Comparison of ENCODE assay signal across 14 mouse cellular contexts in the genomic region with DNA sequence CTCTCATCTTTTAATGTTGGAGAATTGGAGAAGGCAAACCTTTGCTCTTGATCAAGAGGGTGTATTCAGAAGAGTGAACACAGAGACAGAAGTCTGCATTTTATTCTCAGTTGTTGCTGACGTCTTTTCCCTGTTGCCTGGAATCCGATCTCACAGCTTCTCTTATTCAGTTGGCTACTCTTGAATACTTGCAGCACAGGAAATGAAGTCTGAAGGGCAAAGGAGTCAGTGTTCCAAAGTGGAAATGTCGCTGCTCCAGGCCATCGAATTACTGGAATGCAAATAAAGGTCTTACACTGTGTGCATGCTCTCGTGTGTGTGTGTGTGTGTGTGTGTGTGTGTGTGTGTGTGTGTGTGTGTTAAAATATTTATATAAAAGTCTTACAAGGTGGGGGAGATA. TPM values are rescaled to one million over a fixed set of nuclear protein-coding genes. Genes with fewer than 3 reads are reported as not detected.
DNase-seq lines count a peak whose midpoint lies in the region; ATAC-seq lines count a peak whose summit lies in the region.
"Had no signal": no experiment of that assay in that cellular context is flagged by ENCODE, and none has a peak within 500 bp of the region (broad histone marks: within the 10 kb centered on the region; RNA-seq: fewer than 3 reads in every experiment).

No protein-coding gene starts in this region.

- H3K4me1 ChIP-seq in lung, embryonic 15.5 days, result no peaks in the 10 kb centered on the region
- no peaks in the 10 kb centered on the region for H3K4me1 ChIP-seq in forebrain, embryonic 15.5 days

- no peak for DNase-seq in lung, postnatal 4 days
- peak; percentile 36 for DNase-seq in embryo, embryonic 10.5 days (ENCODE audit: low spot score)
- DNase-seq in kidney, adult 18-20 months, result peak; percentile 34
- DNase-seq in lung, postnatal 36 days, result peak; percentile 21
- DNase-seq: adrenal gland, adult 8-10 months; cerebellum, adult 18-20 months; liver; midbrain, embryonic 14.5 days; thymus, adult 18-20 months had no signal

- no peak overlapping the region for H3K4me2 ChIP-seq in lung, embryonic 15.5 days
- H3K4me2 ChIP-seq in forebrain, embryonic 15.5 days (replicated peaks), result no peak overlapping the region

- H3K36me3 ChIP-seq in lung, embryonic 15.5 days, result no peaks in the 10 kb centered on the region
- no peaks in the 10 kb centered on the region for H3K36me3 ChIP-seq in forebrain, embryonic 15.5 days

- no peak overlapping the region for H3K4me3 ChIP-seq in lung, embryonic 15.5 days
- H3K4me3 ChIP-seq in forebrain, embryonic 15.5 days, result no peak overlapping the region

- no peaks in the 10 kb centered on the region for H3K9me3 ChIP-seq in lung, embryonic 15.5 days
- H3K9me3 ChIP-seq in forebrain, embryonic 15.5 days, result no peaks in the 10 kb centered on the region

- no peaks in the 10 kb centered on the region for H3K27me3 ChIP-seq in lung, embryonic 15.5 days
- no peaks in the 10 kb centered on the region for H3K27me3 ChIP-seq in forebrain, embryonic 15.5 days

- 7% methylated on average over 5 of the region's 5 CpGs for WGBS in lung, embryonic 15.5 days
- WGBS in forebrain, embryonic 15.5 days, result 41% methylated on average over 5 of the region's 5 CpGs

- peak; percentile 35; the same call in 1 of the 2 replicates for ATAC-seq in lung, embryonic 15.5 days (ENCODE audit: borderline replicate concordance, extremely low read depth, low FRiP score, low TSS enrichment)
- ATAC-seq in forebrain, embryonic 15.5 days (replicated peaks), result no peak
- ATAC-seq in megakaryocyte progenitor cell, adult 5-6 weeks (replicated peaks; ENCODE audit: poor library complexity), result no peak
- ATAC-seq: hindbrain, embryonic 16.5 days had no signal

- no peak overlapping the region for H3K9ac ChIP-seq in lung, embryonic 15.5 days
- no peak overlapping the region for H3K9ac ChIP-seq in forebrain, embryonic 15.5 days (replicated peaks)

- H3K27ac ChIP-seq in lung, embryonic 15.5 days, result no peak overlapping the region
- H3K27ac ChIP-seq in forebrain, embryonic 15.5 days (replicated peaks), result no peak overlapping the region

RNA-seq across cellular contexts. Expression of a gene that starts 30.7 kb away (rescaled TPM):
- polyA plus RNA-seq in lung, embryonic 15.5 days (2015; fragmentation: Nextera tagmentation; extraction: Ambion mirVana), result 31.3 and 35.5 TPM in 2 replicates
- polyA plus RNA-seq in forebrain, embryonic 15.5 days (2015; fragmentation: Nextera tagmentation; extraction: Ambion mirVana), result 5.6 and 6.3 TPM in 2 replicates
- total RNA-seq in megakaryocyte progenitor cell, adult 5-6 weeks (2015), result 12.3 and 18.0 TPM in 2 replicates
- total RNA-seq in megakaryocyte progenitor cell, adult 5-6 weeks (2017), result 7.0 and 8.8 TPM in 2 replicates
- total RNA-seq: MEL had no signal

RNA-seq across cellular contexts. Expression of a gene that starts 30.7 kb away (rescaled TPM):
- polyA plus RNA-seq in lung, embryonic 15.5 days (2015; fragmentation: Nextera tagmentation; extraction: Ambion mirVana), result 6.8 and 7.6 TPM in 2 replicates
- polyA plus RNA-seq in forebrain, embryonic 15.5 days (2015; fragmentation: Nextera tagmentation; extraction: Ambion mirVana), result 2.0 and 2.6 TPM in 2 replicates
- total RNA-seq in megakaryocyte progenitor cell, adult 5-6 weeks (2015), result 17.4 and 21.6 TPM in 2 replicates
- total RNA-seq in megakaryocyte progenitor cell, adult 5-6 weeks (2017), result 3.1 and 5.7 TPM in 2 replicates

RNA-seq across cellular contexts. Expression of a gene that starts 42.4 kb away (rescaled TPM):
- 5.4 and 6.4 TPM in 2 replicates for polyA plus RNA-seq in lung, embryonic 15.5 days (2015; fragmentation: Nextera tagmentation; extraction: Ambion mirVana)
- 4.7 and 4.9 TPM in 2 replicates for polyA plus RNA-seq in forebrain, embryonic 15.5 days (2015; fragmentation: Nextera tagmentation; extraction: Ambion mirVana)
- 13.2 and 16.6 TPM in 2 replicates for total RNA-seq in megakaryocyte progenitor cell, adult 5-6 weeks (2015)
- 13.9 and 15.5 TPM in 2 replicates for total RNA-seq in megakaryocyte progenitor cell, adult 5-6 weeks (2017)

Comparison
In these comparisons a context has a peak if more than half of its experiments do, and no peak if none do; other contexts are left out.
1. DNase-seq: peak in embryo, embryonic 10.5 days (single experiment), kidney, adult 18-20 months (single experiment) and lung, postnatal 36 days (single experiment); none in lung, postnatal 4 days (0 of 2).